Mouse (Mus musculus) layer of hippocampus, adult 9-10 months (tissue): ENCODE data around the gene Cdk5rap2.

Experiments
- DNase-seq: peaks from one replicate; pipeline ENCODE4 v3.0.0; 2022; ENCODE audit warnings: low spot score

Cdk5rap2 gene

GRCm38 (mm10) chr4:70409994-70410721 lies at the start of gene Cdk5rap2:
Gene Cdk5rap2 (minus strand): TSS chr4:70410443.
- DNase-seq = peak; percentile 89

GRCm38 (mm10) chr4:70452161-70452560 lies 41.9 kb upstream of the Cdk5rap2 start:
- no peak for DNase-seq

GRCm38 (mm10) chr4:70451750-70452149 lies 41.5 kb upstream of the Cdk5rap2 start:
- peak; percentile 29 for DNase-seq

- DNase-seq = no peak
These were observed 39.4 kb upstream of the Cdk5rap2 start for GRCm38 (mm10) chr4:70449668-70450067.

- DNase-seq = no peak
These were observed 36.5 kb upstream of the Cdk5rap2 start for GRCm38 (mm10) chr4:70446774-70447173.

GRCm38 (mm10) chr4:70420202-70420601 lies 10.0 kb upstream of the Cdk5rap2 start:
- DNase-seq = no peak

GRCm38 (mm10) chr4:70412126-70412525 lies 1.9 kb upstream of the Cdk5rap2 start:
- DNase-seq = no peak

- no peak for DNase-seq
These were observed 787 bp downstream of the Cdk5rap2 start for GRCm38 (mm10) chr4:70409456-70409855.

- DNase-seq = peak; percentile 68
These were observed 8.0 kb downstream of the Cdk5rap2 start for GRCm38 (mm10) chr4:70402109-70402819.

- DNase-seq = no peak
These were observed 10.8 kb downstream of the Cdk5rap2 start for GRCm38 (mm10) chr4:70399476-70399875.

GRCm38 (mm10) chr4:70399074-70399473 lies 11.2 kb downstream of the Cdk5rap2 start:
- no peak for DNase-seq

- no peak for DNase-seq
These were observed 12.2 kb downstream of the Cdk5rap2 start for GRCm38 (mm10) chr4:70398088-70398487.

- no peak for DNase-seq
These were observed 13.5 kb downstream of the Cdk5rap2 start for GRCm38 (mm10) chr4:70396701-70397100.

- DNase-seq = no peak
These were observed 15.5 kb downstream of the Cdk5rap2 start for GRCm38 (mm10) chr4:70394736-70395135.

- DNase-seq = no peak
These were observed 18.4 kb downstream of the Cdk5rap2 start for GRCm38 (mm10) chr4:70391760-70392372.

GRCm38 (mm10) chr4:70391073-70391472 lies 19.2 kb downstream of the Cdk5rap2 start:
- no peak for DNase-seq

- no peak for DNase-seq
These were observed 24.0 kb downstream of the Cdk5rap2 start for GRCm38 (mm10) chr4:70386206-70386605.

- DNase-seq = no peak
These were observed 32.9 kb downstream of the Cdk5rap2 start for GRCm38 (mm10) chr4:70377359-70377758.

- DNase-seq = no peak
These were observed 45.0 kb downstream of the Cdk5rap2 start for GRCm38 (mm10) chr4:70365061-70365858.

- DNase-seq = no peak
These were observed 48.9 kb downstream of the Cdk5rap2 start for GRCm38 (mm10) chr4:70361366-70361765.

- peak; percentile 63 for DNase-seq
These were observed 54.4 kb downstream of the Cdk5rap2 start for GRCm38 (mm10) chr4:70355659-70356350.

GRCm38 (mm10) chr4:70354448-70354847 lies 55.8 kb downstream of the Cdk5rap2 start:
- DNase-seq = no peak
